Mouse (Mus musculus) lung, embryonic 15.5 days (tissue): ENCODE measurements around the gene Mpdu1. TPM values are rescaled to one million over a fixed set of nuclear protein-coding genes. Genes with fewer than 3 reads are reported as not detected.

Source experiments
- ATAC-seq: fragments of 200-750 bp; cut with Nextera tagmentation; 2 replicates; pipeline ENCODE4 v1.8.0; 2017; ENCODE audit warnings: moderate number of reproducible peaks, borderline replicate concordance; ENCODE audit not compliant: low FRiP score, low TSS enrichment; ENCODE audit errors: extremely low read depth
- H3K27ac ChIP-seq: fragments of 300-500 bp; sonication (generic); 2 replicates; pipeline ENCODE4 v1.5.1; 2015; ENCODE audit warnings: moderate library complexity, mild to moderate bottlenecking, inconsistent platforms
- H3K27me3 ChIP-seq: fragments of 300-500 bp; sonication (generic); 2 replicates; pipeline ENCODE4 v1.6.1; 2015; ENCODE audit warnings: inconsistent platforms
- H3K36me3 ChIP-seq: fragments of 300-500 bp; sonication (generic); 2 replicates; pipeline ENCODE4 v1.6.1; 2015; ENCODE audit warnings: inconsistent platforms
- H3K4me1 ChIP-seq: fragments of 300-500 bp; sonication (generic); 2 replicates; pipeline ENCODE4 v1.6.1; 2015; ENCODE audit warnings: inconsistent platforms
- H3K4me2 ChIP-seq: fragments of 300-500 bp; sonication (generic); 2 replicates; pipeline ENCODE4 v1.6.1; 2015; ENCODE audit warnings: inconsistent platforms, mild to moderate bottlenecking, moderate library complexity
- H3K4me3 ChIP-seq: fragments of 300-500 bp; sonication (generic); 2 replicates; pipeline ENCODE4 v1.5.1; 2015; ENCODE audit warnings: mild to moderate bottlenecking, inconsistent platforms
- H3K9ac ChIP-seq: fragments of 300-500 bp; sonication (generic); 2 replicates; pipeline ENCODE4 v1.6.1; 2015; ENCODE audit warnings: inconsistent platforms
- H3K9me3 ChIP-seq: fragments of 300-500 bp; sonication (generic); 2 replicates; pipeline ENCODE4 v1.6.1; 2016; ENCODE audit warnings: inconsistent platforms
- WGBS: fragments of 180-500 bp; shearing (Covaris S2); methylation state at CpG from one replicate; pipeline ENCODE4 v1.1.7; 2015; 5-methylcytosine and 5-hydroxymethylcytosine counted together
- polyA plus RNA-seq: library from polyadenylated mRNA; unstranded; fragments of >200 nt; fragmentation: Nextera tagmentation; extraction: Ambion mirVana; gene quantifications from 2 replicates; pipeline ENCODE4 v1.2.1, GENCODE M21; 2015

Gene Mpdu1
- polyA plus RNA-seq, 1 experiment from 2014 or later = 66.2 TPM

DNA sequence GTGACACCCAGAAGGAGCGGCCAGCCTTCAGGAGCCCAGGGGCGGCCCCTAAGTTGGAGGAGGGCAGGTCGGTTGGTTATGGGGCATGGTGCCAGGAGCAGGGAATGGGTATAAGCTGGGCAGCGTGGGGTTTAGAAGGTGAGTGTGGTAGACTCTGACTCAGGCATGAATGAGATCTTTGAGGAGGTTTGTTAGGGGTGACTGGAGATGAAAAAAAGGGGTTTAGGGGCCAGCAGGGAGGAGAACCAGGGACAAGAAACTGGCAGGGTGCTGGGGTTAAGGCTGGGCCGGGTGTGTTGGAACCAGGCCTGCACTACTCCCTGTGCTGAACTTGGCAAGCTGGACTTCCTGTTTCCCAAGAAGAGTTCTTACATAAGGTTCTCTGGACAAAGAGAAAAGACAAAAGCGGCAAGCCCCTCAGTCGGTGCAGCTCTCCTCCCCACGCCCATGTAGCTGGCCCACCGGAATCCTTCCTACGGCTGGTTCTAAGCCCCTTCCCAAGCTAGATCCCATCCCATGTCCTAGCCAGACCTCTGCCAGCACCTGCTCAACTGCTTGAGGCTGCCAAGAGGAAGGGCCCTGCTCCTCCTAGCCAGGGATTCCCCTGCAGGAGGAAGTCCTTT lies 23.2 kb upstream of the Mpdu1 start, which contains the start of gene Tnfsf13:
Gene Tnfsf13, minus strand, starts transcription at position 259 of the 623 bp plus-strand sequence.
- 50% methylated on average over 10 of the region's 10 CpGs for WGBS
- Histone ChIP-seq H3K4me3 (peak within 1 kb of the TSS; percentile 2; the same call in 1 of the 2 replicates), H3K9ac (peak within 1 kb of the TSS; percentile 36), H3K9me3 (no peaks in the 10 kb centered on the region), H3K36me3 (no peaks in the 10 kb centered on the region), H3K27me3 (no peaks in the 10 kb centered on the region), H3K27ac (peak within 1 kb of the TSS; percentile 93), H3K4me1 (peaks cover 45% of the 10 kb centered on the region), H3K4me2 (peak within 1 kb of the TSS; percentile 45)
- peak; percentile 47; the same call in 1 of the 2 replicates for ATAC-seq

DNA sequence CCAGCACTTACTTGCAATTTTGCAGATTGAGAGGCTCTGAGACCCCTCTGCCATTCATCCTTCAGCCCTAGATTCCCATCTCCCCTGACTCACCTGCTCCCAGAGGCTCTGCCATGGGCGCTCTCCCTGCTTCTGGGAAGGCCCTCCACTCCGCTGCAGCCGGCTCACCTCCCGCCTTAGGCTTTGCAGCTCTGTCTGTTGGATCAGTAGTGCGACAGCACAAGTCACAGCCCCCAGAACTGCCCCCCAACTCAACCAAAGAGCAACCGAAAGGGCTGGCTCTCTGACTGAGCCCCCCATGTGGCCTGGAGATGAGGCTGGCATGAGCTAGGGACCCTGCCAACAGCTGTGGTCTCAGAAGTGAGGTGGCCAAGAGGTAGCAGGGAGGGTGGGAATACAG lies 22.5 kb upstream of the Mpdu1 start:
- H3K27ac ChIP-seq = peak overlapping the region; percentile 93
- peaks cover 52% of the 10 kb centered on the region for H3K4me1 ChIP-seq
- no peaks in the 10 kb centered on the region for H3K9me3 ChIP-seq
- H3K27me3 ChIP-seq = no peaks in the 10 kb centered on the region
- 82% methylated on average over 6 of the region's 6 CpGs for whole genome bisulfite sequencing
- H3K9ac ChIP-seq = no peak overlapping the region
- ATAC-seq = no peak
- H3K36me3 ChIP-seq = peaks cover 4% of the 10 kb centered on the region; the same call in 1 of the 2 replicates
- H3K4me3 ChIP-seq = no peak overlapping the region
- no peak overlapping the region for H3K4me2 ChIP-seq

- WGBS = 80% methylated on average over 12 of the region's 12 CpGs
- no peak overlapping the region for H3K9ac ChIP-seq
- H3K27ac ChIP-seq = no peak overlapping the region
- no peak overlapping the region for H3K4me3 ChIP-seq
- H3K4me1 ChIP-seq = peaks cover 56% of the 10 kb centered on the region
- no peak overlapping the region for H3K4me2 ChIP-seq
- no peaks in the 10 kb centered on the region for H3K27me3 ChIP-seq
- ATAC-seq = no peak
- H3K36me3 ChIP-seq = peaks cover 8% of the 10 kb centered on the region
- no peaks in the 10 kb centered on the region for H3K9me3 ChIP-seq
Observed at GRCm38 (mm10) chr11:69684128-69684745, 21.8 kb upstream of the Mpdu1 start.

GRCm38 (mm10) chr11:69683576-69683975 lies 21.1 kb upstream of the Mpdu1 start:
- H3K27me3 ChIP-seq = no peaks in the 10 kb centered on the region
- H3K4me3 ChIP-seq = no peak overlapping the region
- ATAC-seq = no peak
- peak overlapping the region; percentile 96 for H3K27ac ChIP-seq
- peaks cover 15% of the 10 kb centered on the region for H3K36me3 ChIP-seq
- H3K4me1 ChIP-seq = peaks cover 57% of the 10 kb centered on the region
- H3K4me2 ChIP-seq = peak overlapping the region; percentile 88; the same call in 1 of the 2 replicates
- no peaks in the 10 kb centered on the region for H3K9me3 ChIP-seq
- 66% methylated on average over 7 of the region's 7 CpGs for WGBS
- peak overlapping the region; percentile 43; the same call in 1 of the 2 replicates for H3K9ac ChIP-seq

DNA sequence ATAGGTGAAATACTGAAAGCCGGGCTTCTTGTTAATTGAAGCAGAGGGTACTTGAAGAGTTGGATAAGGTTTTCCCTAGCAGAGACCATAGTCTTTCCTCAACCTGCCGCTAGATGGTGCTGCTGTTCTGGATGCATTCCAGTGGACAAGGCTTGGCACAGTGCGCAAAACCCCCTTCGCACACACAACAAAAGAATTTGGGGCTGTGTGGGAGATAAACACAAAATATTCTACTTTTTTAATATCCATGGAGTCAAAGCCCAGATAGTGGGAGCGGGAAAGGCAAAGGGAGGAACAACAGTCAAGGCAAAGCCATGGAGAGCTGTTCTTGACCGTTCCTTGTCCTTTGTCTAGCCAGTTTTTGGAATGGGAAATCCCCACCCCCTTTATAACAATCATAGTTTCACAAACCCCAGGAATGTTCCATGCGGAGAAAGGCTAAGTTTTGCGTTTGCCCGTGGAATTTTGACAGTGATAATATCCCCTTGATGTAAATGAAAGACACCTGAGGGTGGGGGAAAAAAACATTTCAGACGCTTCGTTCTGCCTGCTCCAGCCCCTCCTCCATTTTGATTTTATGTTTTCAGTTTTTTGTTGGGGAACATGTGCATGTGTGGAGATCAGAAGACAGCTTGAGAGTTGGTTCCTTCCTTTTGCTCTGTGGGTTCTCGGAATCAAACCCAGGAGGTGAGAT lies 20.5 kb upstream of the Mpdu1 start:
- WGBS = 9% methylated on average over 12 of the region's 12 CpGs
- Histone ChIP-seq H3K4me1 (peaks cover 57% of the 10 kb centered on the region), H3K27ac (peak overlapping the region; percentile 96), H3K9me3 (no peaks in the 10 kb centered on the region), H3K9ac (peak overlapping the region; percentile 43), H3K4me3 (peak overlapping the region; percentile 90), H3K4me2 (peak overlapping the region; percentile 88), H3K27me3 (no peaks in the 10 kb centered on the region), H3K36me3 (peaks cover 20% of the 10 kb centered on the region)
- ATAC-seq = peak; percentile 37; the same call in 1 of the 2 replicates

- H3K4me3 ChIP-seq = peak overlapping the region; percentile 90
- peaks cover 57% of the 10 kb centered on the region for H3K4me1 ChIP-seq
- H3K27me3 ChIP-seq = no peaks in the 10 kb centered on the region
- peak overlapping the region; percentile 88 for H3K4me2 ChIP-seq
- H3K9me3 ChIP-seq = no peaks in the 10 kb centered on the region
- peak overlapping the region; percentile 85 for H3K9ac ChIP-seq
- peaks cover 27% of the 10 kb centered on the region for H3K36me3 ChIP-seq
- ATAC-seq = peak; percentile 1; the same call in 1 of the 2 replicates
- WGBS = 17% methylated on average over 24 of the region's 24 CpGs
- H3K27ac ChIP-seq = peak overlapping the region; percentile 96
Observed at GRCm38 (mm10) chr11:69682209-69682839, 19.9 kb upstream of the Mpdu1 start.

GRCm38 (mm10) chr11:69681314-69682208 lies 19.1 kb upstream of the Mpdu1 start, which contains the start of gene Senp3:
Senp3 (minus strand) TSS chr11:69682084.
- H3K9me3 ChIP-seq = no peaks in the 10 kb centered on the region

GRCm38 (mm10) chr11:69680136-69680855 lies 17.9 kb upstream of the Mpdu1 start:
- H3K27ac ChIP-seq = no peak overlapping the region; the same call in 1 of the 2 replicates
- H3K27me3 ChIP-seq = no peaks in the 10 kb centered on the region
- H3K9ac ChIP-seq = 0 out of 2 replicates have a peak overlapping the region, but pooled peaks have one; percentile 85
- peak overlapping the region; percentile 90 for H3K4me3 ChIP-seq
- 84% methylated on average over 30 of the region's 30 CpGs for WGBS
- no peaks in the 10 kb centered on the region for H3K9me3 ChIP-seq
- H3K4me1 ChIP-seq = peaks cover 38% of the 10 kb centered on the region
- ATAC-seq = no peak
- peaks cover 47% of the 10 kb centered on the region for H3K36me3 ChIP-seq
- H3K4me2 ChIP-seq = peak overlapping the region; percentile 88

More at GRCm38 (mm10) chr11:69681314-69682208, 19.1 kb upstream of the Mpdu1 start, which contains the start of gene Senp3:
- peak within 1 kb of the TSS; percentile 88 for H3K4me2 ChIP-seq
- peak within 1 kb of the TSS; percentile 96 for H3K27ac ChIP-seq
- H3K4me3 ChIP-seq = peak within 1 kb of the TSS; percentile 90
- peaks cover 51% of the 10 kb centered on the region for H3K4me1 ChIP-seq
- under 1% methylated on average over 80 of the region's 80 CpGs for WGBS
- H3K9ac ChIP-seq = peak within 1 kb of the TSS; percentile 85
- no peaks in the 10 kb centered on the region for H3K27me3 ChIP-seq
- peaks cover 35% of the 10 kb centered on the region for H3K36me3 ChIP-seq
- peak; percentile 91 for ATAC-seq

DNA sequence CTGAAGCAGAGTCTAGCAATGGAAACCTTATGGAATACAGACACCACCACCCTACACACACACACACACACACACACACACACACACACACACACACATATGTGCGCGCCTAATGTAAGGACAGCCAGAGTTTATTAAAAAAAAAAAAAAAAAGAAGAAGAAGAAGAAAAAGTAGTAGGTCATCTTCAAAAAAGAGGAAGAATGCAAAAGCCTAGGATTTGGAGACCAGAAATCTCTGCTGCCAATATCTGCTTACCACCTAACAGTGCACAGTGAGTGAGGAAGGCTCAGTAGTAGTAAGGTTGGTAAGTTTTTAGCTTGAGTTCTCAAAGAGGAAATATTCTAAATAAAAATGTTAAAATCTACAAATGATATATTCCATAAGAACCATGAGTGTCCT lies 16.7 kb upstream of the Mpdu1 start:
- Histone ChIP-seq H3K4me2 (no peak overlapping the region), H3K36me3 (peaks cover 59% of the 10 kb centered on the region), H3K9ac (no peak overlapping the region), H3K27ac (no peak overlapping the region), H3K4me1 (peaks cover 32% of the 10 kb centered on the region), H3K4me3 (no peak overlapping the region), H3K27me3 (no peaks in the 10 kb centered on the region), H3K9me3 (no peaks in the 10 kb centered on the region)
- WGBS = 92% methylated on average over 2 of the region's 2 CpGs
- ATAC-seq = no peak

GRCm38 (mm10) chr11:69672211-69672706 lies 9.8 kb upstream of the Mpdu1 start, which contains the start of gene Eif4a1:
Eif4a1 (minus strand) TSS chr11:69672423.
- under 1% methylated on average over 36 of the region's 36 CpGs for WGBS
- Histone ChIP-seq H3K36me3 (peaks cover 73% of the 10 kb centered on the region), H3K4me2 (peak within 1 kb of the TSS; percentile 85), H3K9me3 (no peaks in the 10 kb centered on the region), H3K27me3 (no peaks in the 10 kb centered on the region), H3K4me3 (peak within 1 kb of the TSS; percentile 95), H3K9ac (peak within 1 kb of the TSS; percentile 99), H3K27ac (peak within 1 kb of the TSS; percentile 95), H3K4me1 (peaks cover 28% of the 10 kb centered on the region)
- peak; percentile 98 for ATAC-seq
